ENCODE assay signal across 12 mouse cellular contexts in the genomic region with DNA sequence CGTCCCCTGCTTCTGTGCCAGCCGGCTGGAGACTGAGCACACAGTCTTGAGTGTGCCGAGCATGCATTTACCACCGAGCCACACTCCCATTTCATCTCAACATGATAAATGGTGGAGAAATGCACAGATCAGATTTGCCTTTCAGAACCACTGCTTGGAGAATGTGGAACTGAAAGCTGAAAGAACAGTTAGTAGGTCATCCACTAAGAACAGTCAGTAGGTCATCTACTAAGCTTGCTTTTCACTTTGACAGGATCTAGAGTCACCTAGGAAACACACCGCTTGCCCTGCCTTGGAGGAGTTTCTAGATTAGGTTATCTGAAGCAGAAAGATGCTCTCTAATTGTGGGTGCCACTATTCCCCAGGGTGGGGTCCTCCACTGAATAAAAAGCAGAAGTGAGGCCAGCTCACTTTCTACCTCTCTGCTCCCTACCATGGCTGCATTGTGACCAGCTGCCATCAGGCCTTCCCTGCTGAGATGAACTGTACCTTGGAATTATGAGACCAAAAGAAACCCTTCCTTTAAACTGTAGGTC. TPM values are rescaled to one million over a fixed set of nuclear protein-coding genes. Genes with fewer than 3 reads are reported as not detected.
"Had no signal": no experiment of that assay in that cellular context is flagged by ENCODE, and none has a peak within 500 bp of the region (broad histone marks: within the 10 kb centered on the region; RNA-seq: fewer than 3 reads in every experiment).

No protein-coding gene starts in this region.

- DNase-seq: kidney, adult 18-20 months; kidney, postnatal 14 days; left cerebral cortex, postnatal 4 days; lung, embryonic 14.5 days; lung, postnatal 10 days; thymus, postnatal 36 days had no signal

- ATAC-seq: midbrain, embryonic 13.5 days had no signal

- H3K36me3 ChIP-seq: kidney, embryonic 15.5 days; limb, embryonic 13.5 days; midbrain, embryonic 13.5 days; neural tube, embryonic 15.5 days had no signal

- H3K9me3 ChIP-seq: kidney, embryonic 15.5 days; limb, embryonic 13.5 days; midbrain, embryonic 13.5 days; neural tube, embryonic 15.5 days had no signal

- H3K4me1 ChIP-seq: kidney, embryonic 15.5 days; limb, embryonic 13.5 days; midbrain, embryonic 13.5 days; neural tube, embryonic 15.5 days had no signal

- H3K27me3 ChIP-seq: kidney, embryonic 15.5 days; limb, embryonic 13.5 days; midbrain, embryonic 13.5 days; neural tube, embryonic 15.5 days had no signal

- H3K9ac ChIP-seq: kidney, embryonic 15.5 days; limb, embryonic 13.5 days; lung, embryonic 14.5 days; midbrain, embryonic 13.5 days; neural tube, embryonic 15.5 days had no signal

- H3K27ac ChIP-seq: kidney, embryonic 15.5 days; limb, embryonic 13.5 days; macrophage; midbrain, embryonic 13.5 days; neural tube, embryonic 15.5 days had no signal

- H3K4me3 ChIP-seq: kidney, embryonic 15.5 days; limb, embryonic 13.5 days; midbrain, embryonic 13.5 days; neural tube, embryonic 15.5 days had no signal

- H3K4me2 ChIP-seq: kidney, embryonic 15.5 days; limb, embryonic 13.5 days; lung, embryonic 14.5 days; midbrain, embryonic 13.5 days; neural tube, embryonic 15.5 days had no signal

RNA-seq across cellular contexts. Expression of a gene that starts 33.8 kb away (rescaled TPM):
- total RNA-seq: left cerebral cortex, postnatal 10 days had no signal
